Mouse (Mus musculus): ENCODE results near the gene Akr1c18.

GRCm38 (mm10) chr13:4110281-4111188 lies 39.9 kb downstream of the Akr1c18 start:
- peak; percentile 32; the same call in 1 of the 2 replicates for TF ChIP-seq CTCF (IDR thresholded peaks at IDR 0.05; ENCODE audit: extremely low read depth, insufficient read depth, insufficient read length, insufficient replicate concordance)
- TF ChIP-seq POLR2A (IDR thresholded peaks at IDR 0.05; ENCODE audit: low read depth, low read length) = no peak

Data from spleen, adult 2 months (tissue).